10 mouse cellular contexts compared by ENCODE assay signal in the genomic region with DNA sequence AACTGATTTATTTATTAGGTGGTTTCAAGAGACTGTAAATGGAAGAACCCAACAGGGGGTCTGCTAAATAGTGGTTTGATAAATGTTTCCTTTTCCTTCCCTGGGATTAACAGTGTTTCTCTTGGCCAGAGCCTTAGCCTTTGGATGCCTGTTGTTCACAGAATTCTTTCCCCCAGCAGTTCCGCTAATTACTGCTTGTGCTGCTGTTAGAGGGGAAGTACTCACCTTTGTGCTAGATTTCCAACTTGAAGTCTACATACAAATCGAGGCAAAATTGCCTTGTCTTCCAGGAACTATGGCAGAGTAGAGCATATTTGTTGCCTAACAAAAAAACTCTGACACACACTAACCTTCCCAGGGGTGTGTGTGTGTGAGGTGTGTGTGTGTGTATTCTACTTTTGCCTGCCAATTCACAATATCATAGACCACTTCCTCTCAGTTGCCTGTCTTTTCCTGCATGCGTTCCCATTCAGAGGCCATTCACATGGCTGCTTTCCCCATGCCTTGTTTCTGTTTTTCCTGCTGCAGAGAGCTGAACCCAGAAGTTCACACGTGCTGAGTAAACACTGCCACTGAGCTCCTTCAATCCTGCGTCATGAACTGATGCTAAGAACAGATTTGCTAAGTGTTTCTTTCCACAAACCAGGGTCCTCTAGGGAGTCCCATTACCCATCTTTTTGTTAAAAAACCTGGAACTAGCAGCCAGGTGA. TPM values are rescaled to one million over a fixed set of nuclear protein-coding genes. Genes with fewer than 3 reads are reported as not detected.
DNase-seq lines count a peak whose midpoint lies in the region; ATAC-seq lines count a peak whose summit lies in the region.
"Had no signal": no experiment of that assay in that cellular context is flagged by ENCODE, and none has a peak within 500 bp of the region (broad histone marks: within the 10 kb centered on the region; RNA-seq: fewer than 3 reads in every experiment).

No protein-coding gene starts in this region.

- ATAC-seq in kidney, embryonic 16.5 days (ENCODE audit: low FRiP score, low TSS enrichment): no peak
- no peak for ATAC-seq in embryonic facial prominence, embryonic 12.5 days (ENCODE audit: insufficient number of reproducible peaks, insufficient read depth, low FRiP score, low TSS enrichment)
- ATAC-seq in hindbrain, embryonic 11.5 days (ENCODE audit: low FRiP score): no peak
- no peak for ATAC-seq in liver, embryonic 16.5 days (ENCODE audit: low read depth)
- no peak for ATAC-seq in megakaryocyte progenitor cell, adult 5-6 weeks (replicated peaks; ENCODE audit: poor library complexity)

- no peaks in the 10 kb centered on the region for H3K36me3 ChIP-seq in kidney, embryonic 16.5 days (ENCODE audit: insufficient read depth, low read length)
- H3K36me3 ChIP-seq in embryonic facial prominence, embryonic 12.5 days: no peaks in the 10 kb centered on the region
- H3K36me3 ChIP-seq in hindbrain, embryonic 11.5 days (ENCODE audit: control insufficient read depth, insufficient read depth, low read length): no peaks in the 10 kb centered on the region
- H3K36me3 ChIP-seq in liver, embryonic 16.5 days (ENCODE audit: control insufficient read depth, insufficient read depth): no peaks in the 10 kb centered on the region

- no peak overlapping the region for H3K27ac ChIP-seq in kidney, embryonic 16.5 days (ENCODE audit: low read length)
- no peak overlapping the region for H3K27ac ChIP-seq in embryonic facial prominence, embryonic 12.5 days
- H3K27ac ChIP-seq in hindbrain, embryonic 11.5 days (ENCODE audit: low read depth, low read length): no peak overlapping the region
- H3K27ac ChIP-seq in liver, embryonic 16.5 days (ENCODE audit: low read length): no peak overlapping the region

- H3K9ac ChIP-seq in kidney, embryonic 16.5 days (replicated peaks; ENCODE audit: low read length): no peak overlapping the region
- H3K9ac ChIP-seq in embryonic facial prominence, embryonic 12.5 days: no peak overlapping the region
- H3K9ac ChIP-seq in hindbrain, embryonic 11.5 days (ENCODE audit: low read depth, low read length): no peak overlapping the region
- H3K9ac ChIP-seq in liver, embryonic 16.5 days (ENCODE audit: low read depth, low read length): no peak overlapping the region

- no peaks in the 10 kb centered on the region for H3K27me3 ChIP-seq in kidney, embryonic 16.5 days (ENCODE audit: insufficient read depth, low read length)
- H3K27me3 ChIP-seq in embryonic facial prominence, embryonic 12.5 days: no peaks in the 10 kb centered on the region
- no peaks in the 10 kb centered on the region for H3K27me3 ChIP-seq in hindbrain, embryonic 11.5 days (ENCODE audit: control insufficient read depth, insufficient read depth, low read length)
- peaks cover 3% of the 10 kb centered on the region; the same call in 1 of the 2 replicates for H3K27me3 ChIP-seq in liver, embryonic 16.5 days (ENCODE audit: control insufficient read depth, insufficient read depth, low read depth, low read length)

- WGBS in kidney, embryonic 16.5 days: 52% methylated on average over 5 of the region's 5 CpGs
- WGBS in embryonic facial prominence, embryonic 12.5 days: 76% methylated on average over 5 of the region's 5 CpGs
- 82% methylated on average over 5 of the region's 5 CpGs for WGBS in hindbrain, embryonic 11.5 days
- WGBS in liver, embryonic 16.5 days (ENCODE audit: insufficient replicate concordance): 41% methylated on average over 5 of the region's 5 CpGs

- peaks cover 28% of the 10 kb centered on the region for H3K4me1 ChIP-seq in kidney, embryonic 16.5 days (ENCODE audit: insufficient read depth, low read length)
- H3K4me1 ChIP-seq in embryonic facial prominence, embryonic 12.5 days: peaks cover 27% of the 10 kb centered on the region
- H3K4me1 ChIP-seq in hindbrain, embryonic 11.5 days (replicated peaks; ENCODE audit: control insufficient read depth, insufficient read depth, low read length): 0 out of 2 replicates have a peak, but pooled peaks cover 2% of the 10 kb centered on the region
- H3K4me1 ChIP-seq in liver, embryonic 16.5 days (ENCODE audit: control insufficient read depth, low read depth, low read length): peaks cover 13% of the 10 kb centered on the region

- peak overlapping the region; percentile 87 for H3K4me3 ChIP-seq in kidney, embryonic 16.5 days (ENCODE audit: low read length)
- no peak overlapping the region; the same call in 1 of the 2 replicates for H3K4me3 ChIP-seq in embryonic facial prominence, embryonic 12.5 days
- H3K4me3 ChIP-seq in hindbrain, embryonic 11.5 days (ENCODE audit: low read depth, low read length): no peak overlapping the region
- no peak overlapping the region for H3K4me3 ChIP-seq in liver, embryonic 16.5 days (ENCODE audit: low read depth, low read length)

- DNase-seq in kidney, postnatal 14 days: no peak
- DNase-seq in hindbrain, embryonic 11.5 days (ENCODE audit: low spot score): no peak
- no peak for DNase-seq in left cerebral cortex, adult 9 months (ENCODE audit: low spot score in 2 of 2)
- DNase-seq in layer of hippocampus, adult 8-10 months (ENCODE audit: low spot score in 2 of 2): no peak
- DNase-seq: adrenal gland, postnatal 10 days; kidney, adult 2 months had no signal

- H3K4me2 ChIP-seq in kidney, embryonic 16.5 days (replicated peaks; ENCODE audit: low read depth, low read length): peak overlapping the region; percentile 73
- peak overlapping the region; percentile 76 for H3K4me2 ChIP-seq in embryonic facial prominence, embryonic 12.5 days (replicated peaks)
- H3K4me2 ChIP-seq in hindbrain, embryonic 11.5 days (replicated peaks; ENCODE audit: low read depth, low read length): peak overlapping the region; percentile 80; the same call in 1 of the 2 replicates
- H3K4me2 ChIP-seq in liver, embryonic 16.5 days (ENCODE audit: low read depth, low read length): peak overlapping the region; percentile 96; the same call in 1 of the 2 replicates

- H3K9me3 ChIP-seq in kidney, embryonic 16.5 days (ENCODE audit: low read length): no peaks in the 10 kb centered on the region
- H3K9me3 ChIP-seq in embryonic facial prominence, embryonic 12.5 days: no peaks in the 10 kb centered on the region
- no peaks in the 10 kb centered on the region for H3K9me3 ChIP-seq in hindbrain, embryonic 11.5 days (ENCODE audit: control insufficient read depth, low read length)
- H3K9me3 ChIP-seq in liver, embryonic 16.5 days (replicated peaks; ENCODE audit: control insufficient read depth, low read length): no peaks in the 10 kb centered on the region

RNA-seq across cellular contexts. Expression of a gene that starts 2.0 kb away (rescaled TPM):
- polyA plus RNA-seq in kidney, embryonic 16.5 days (2015; fragmentation: Nextera tagmentation; extraction: Ambion mirVana): 90.1 and 95.9 TPM in 2 replicates
- 74.7 and 76.7 TPM in 2 replicates for polyA plus RNA-seq in embryonic facial prominence, embryonic 12.5 days (2016; fragmentation: Nextera tagmentation; extraction: Ambion mirVana)
- 85.1 and 91.5 TPM in 2 replicates for polyA plus RNA-seq in hindbrain, embryonic 11.5 days (2014; fragmentation: Nextera tagmentation; extraction: Ambion mirVana)
- 19.1 and 19.2 TPM in 2 replicates for polyA plus RNA-seq in liver, embryonic 16.5 days (2015; fragmentation: Nextera tagmentation; extraction: Ambion mirVana)
- total RNA-seq in megakaryocyte progenitor cell, adult 5-6 weeks (2015): 97.0 and 107 TPM in 2 replicates
- total RNA-seq in megakaryocyte progenitor cell, adult 5-6 weeks (2017): 104 and 107 TPM in 2 replicates
- total RNA-seq in layer of hippocampus, adult 8-10 months (2022): 10 to 100 TPM; 66.5 to 83.2 (median 75.9) TPM
